Mouse (Mus musculus) limb, embryonic 14.5 days (tissue): ENCODE data around the gene Rps6kb2. TPM values are rescaled to one million over a fixed set of nuclear protein-coding genes. Genes with fewer than 3 reads are reported as not detected.

Experiments used
- ATAC-seq: fragments of 200-750 bp; cut with Nextera tagmentation; 2 replicates; pipeline ENCODE4 v1.8.0; 2017; ENCODE audit warnings: low read depth, moderate number of reproducible peaks, moderate TSS enrichment; ENCODE audit not compliant: low FRiP score
- DNase-seq: peaks from one replicate; pipeline ENCODE4 v3.0.0-alpha.2; 2015; ENCODE audit warnings: low spot score
- H3K27ac ChIP-seq: fragments of 300-500 bp; sonication (generic); replicated peaks from 2 replicates; pipeline ENCODE4 v1.5.1; 2014; ENCODE audit warnings: low read depth, mild to moderate bottlenecking, low read length, moderate library complexity, mixed read lengths
- H3K27me3 ChIP-seq: fragments of 300-500 bp; sonication (generic); 2 replicates; pipeline ENCODE4 v1.6.1; 2014; ENCODE audit warnings: low read length, mixed read lengths; ENCODE audit not compliant: control insufficient read depth, insufficient read depth
- H3K36me3 ChIP-seq: fragments of 300-500 bp; sonication (generic); 2 replicates; pipeline ENCODE4 v1.6.1; 2014; ENCODE audit warnings: mild to moderate bottlenecking, low read length, moderate library complexity, mixed read lengths; ENCODE audit not compliant: control insufficient read depth, insufficient read depth
- H3K4me1 ChIP-seq: fragments of 300-500 bp; sonication (generic); 2 replicates; pipeline ENCODE4 v1.6.1; 2014; ENCODE audit warnings: antibody characterized with exemption, low read length, mixed read lengths; ENCODE audit not compliant: control insufficient read depth, insufficient read depth
- H3K4me2 ChIP-seq: fragments of 300-500 bp; sonication (generic); replicated peaks from 2 replicates; pipeline ENCODE4 v1.6.1; 2014; ENCODE audit warnings: low read depth, mild to moderate bottlenecking, low read length, moderate library complexity; ENCODE audit not compliant: severe bottlenecking
- H3K4me3 ChIP-seq: fragments of 300-500 bp; sonication (generic); replicated peaks from 2 replicates; pipeline ENCODE4 v1.5.1; 2014; ENCODE audit warnings: low read length
- H3K9ac ChIP-seq: fragments of 300-500 bp; sonication (generic); 2 replicates; pipeline ENCODE4 v1.6.1; 2014; ENCODE audit warnings: mild to moderate bottlenecking, low read depth, low read length, moderate library complexity; ENCODE audit not compliant: severe bottlenecking
- H3K9me3 ChIP-seq: fragments of 300-500 bp; sonication (generic); 2 replicates; pipeline ENCODE4 v1.6.1; 2016; ENCODE audit warnings: low read length; ENCODE audit not compliant: control insufficient read depth
- POLR2A ChIP-seq: fragments of 200-500 bp; IDR thresholded peaks from 2 replicates; pipeline ENCODE4 v1.8.0; 2012; ENCODE audit warnings: inconsistent platforms, mild to moderate bottlenecking, moderate library complexity, borderline replicate concordance; ENCODE audit not compliant: insufficient read depth, insufficient read length; ENCODE audit errors: extremely low read depth
- WGBS: fragments of 180-500 bp; shearing (Covaris S2); extraction: QIAGEN DNeasy Blood & Tissue Kit; methylation state at CpG from one replicate; pipeline ENCODE4 v1.1.7; 2014; 5-methylcytosine and 5-hydroxymethylcytosine counted together
- polyA plus RNA-seq, 2 experiments: library from polyadenylated mRNA; depleted of rRNA in 1 of 2; stranded (reverse) in 1 of 2; unstranded in 1 of 2; fragments of >200 nt; fragmentation: Nextera tagmentation in 1 of 2; extraction: Ambion mirVana in 1 of 2; gene quantifications; 2 replicates each; pipeline versions ENCODE4 v1.2.1 to v1.2.3; 2012 to 2014

Gene Rps6kb2
- polyA plus RNA-seq, 2 experiments, result 43.0 to 76.4 TPM

- 95% methylated on average over 2 of the region's 2 CpGs for WGBS
- Histone ChIP-seq H3K4me1 (peaks cover 15% of the 10 kb centered on the region), H3K9ac (no peak overlapping the region), H3K4me2 (no peak overlapping the region), H3K27ac (no peak overlapping the region), H3K36me3 (peaks cover 55% of the 10 kb centered on the region), H3K27me3 (no peaks in the 10 kb centered on the region), H3K4me3 (no peak overlapping the region), H3K9me3 (no peaks in the 10 kb centered on the region)
- ATAC-seq (no peak), DNase-seq (no peak)
- TF ChIP-seq POLR2A, result no peak
Measured at GRCm38 (mm10) chr19:4118350-4118749, 44.8 kb downstream of the Rps6kb2 start.

DNA sequence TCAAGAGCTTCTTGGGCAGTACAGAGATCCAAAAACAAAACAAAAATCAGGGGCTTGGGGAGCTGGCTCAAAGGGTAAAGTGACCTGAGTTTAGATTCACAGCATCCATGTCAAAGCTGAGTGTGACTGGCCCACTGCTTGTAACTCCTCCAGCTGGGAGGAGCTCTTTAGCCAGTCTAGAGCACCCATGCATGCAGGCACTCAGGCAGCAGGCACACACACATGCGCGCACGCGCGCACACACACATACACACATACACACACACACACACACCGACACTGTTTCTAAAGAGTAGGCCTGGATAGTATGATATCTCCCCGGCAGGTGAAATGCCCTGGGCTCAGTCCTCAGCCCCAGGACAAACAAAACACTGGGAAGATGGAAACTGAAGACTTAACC lies 46.1 kb downstream of the Rps6kb2 start:
- peaks cover 66% of the 10 kb centered on the region for H3K36me3 ChIP-seq
- no peak overlapping the region; the same call in 1 of the 2 replicates for H3K9ac ChIP-seq
- no peaks in the 10 kb centered on the region for H3K9me3 ChIP-seq
- peaks cover 15% of the 10 kb centered on the region for H3K4me1 ChIP-seq
- H3K27me3 ChIP-seq, result no peaks in the 10 kb centered on the region
- DNase-seq (no peak), ATAC-seq (no peak)
- no peak overlapping the region for H3K4me2 ChIP-seq
- H3K27ac ChIP-seq, result no peak overlapping the region
- 98% methylated on average over 7 of the region's 7 CpGs for WGBS
- no peak for TF ChIP-seq POLR2A
- no peak overlapping the region for H3K4me3 ChIP-seq

- H3K36me3 ChIP-seq, result peaks cover 73% of the 10 kb centered on the region
- WGBS, result 82% methylated on average over 11 of the region's 11 CpGs
Measured at GRCm38 (mm10) chr19:4115816-4116215, 47.3 kb downstream of the Rps6kb2 start.

DNA sequence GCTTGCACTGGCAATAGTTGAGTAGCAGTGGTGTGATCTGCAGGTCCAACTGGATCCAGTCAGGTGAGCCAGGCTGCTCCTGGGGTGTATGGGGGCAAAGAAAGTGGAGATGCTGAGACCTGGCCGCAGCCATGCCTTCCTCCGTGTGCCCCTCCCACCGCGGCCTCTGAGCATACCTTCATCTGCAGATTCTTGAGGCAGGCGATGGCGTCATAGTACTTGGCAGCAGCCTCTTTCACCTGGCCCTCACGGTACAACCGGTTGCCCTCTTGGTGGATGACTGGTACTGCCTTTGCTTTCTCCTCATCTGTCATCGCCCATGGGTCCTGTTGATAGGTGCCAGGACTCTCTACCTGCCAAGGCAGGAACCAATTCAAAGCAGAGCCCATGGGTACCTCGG lies 48.0 kb downstream of the Rps6kb2 start:
- H3K9me3 ChIP-seq, result no peaks in the 10 kb centered on the region
- peaks cover 6% of the 10 kb centered on the region; the same call in 1 of the 2 replicates for H3K4me1 ChIP-seq
- H3K27ac ChIP-seq, result no peak overlapping the region
- H3K27me3 ChIP-seq, result no peaks in the 10 kb centered on the region
- no peak for TF ChIP-seq POLR2A
- H3K36me3 ChIP-seq, result peaks cover 73% of the 10 kb centered on the region
- WGBS, result 96% methylated on average over 10 of the region's 10 CpGs
- no peak overlapping the region for H3K4me3 ChIP-seq
- no peak for ATAC-seq
- no peak for DNase-seq
- H3K9ac ChIP-seq, result no peak overlapping the region
- H3K4me2 ChIP-seq, result no peak overlapping the region

More at GRCm38 (mm10) chr19:4115816-4116215, 47.3 kb downstream of the Rps6kb2 start:
- Histone ChIP-seq H3K27me3 (no peaks in the 10 kb centered on the region), H3K9ac (no peak overlapping the region), H3K4me3 (no peak overlapping the region), H3K4me2 (no peak overlapping the region), H3K9me3 (no peaks in the 10 kb centered on the region), H3K4me1 (peaks cover 13% of the 10 kb centered on the region), H3K27ac (no peak overlapping the region)
- TF ChIP-seq POLR2A, result no peak
- DNase-seq, result no peak
- ATAC-seq, result no peak

GRCm38 (mm10) chr19:4114551-4114950 lies 48.6 kb downstream of the Rps6kb2 start:
- H3K4me2 ChIP-seq, result no peak overlapping the region
- TF ChIP-seq POLR2A, result no peak
- peaks cover 6% of the 10 kb centered on the region; the same call in 1 of the 2 replicates for H3K4me1 ChIP-seq
- ATAC-seq, result no peak
- DNase-seq, result no peak
- H3K36me3 ChIP-seq, result peaks cover 73% of the 10 kb centered on the region
- no peak overlapping the region for H3K9ac ChIP-seq
- no peaks in the 10 kb centered on the region for H3K27me3 ChIP-seq
- H3K27ac ChIP-seq, result no peak overlapping the region
- no peaks in the 10 kb centered on the region for H3K9me3 ChIP-seq
- WGBS, result 88% methylated on average over 10 of the region's 10 CpGs
- no peak overlapping the region for H3K4me3 ChIP-seq

DNA sequence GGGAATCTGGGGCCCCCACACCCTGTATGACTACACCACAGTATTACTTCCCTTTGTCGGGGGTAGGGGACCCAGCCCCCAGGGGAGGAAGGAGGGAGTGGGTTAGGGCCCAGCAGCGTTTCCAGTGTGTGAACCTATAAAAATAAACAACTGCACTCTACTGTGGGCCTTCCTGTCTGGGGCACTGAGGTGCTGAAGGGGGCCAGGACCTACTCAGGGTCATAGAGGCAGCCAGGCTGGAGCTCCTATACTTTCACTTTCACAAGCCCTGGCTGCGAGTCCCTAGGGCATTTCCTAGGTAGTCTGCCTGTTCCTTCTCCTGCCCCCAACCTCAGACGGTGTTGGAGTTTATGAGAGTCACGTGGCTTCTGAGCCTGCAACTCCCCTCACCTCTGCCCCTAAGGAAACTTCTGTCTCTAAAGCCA lies 49.3 kb downstream of the Rps6kb2 start:
- no peaks in the 10 kb centered on the region for H3K27me3 ChIP-seq
- peaks cover 6% of the 10 kb centered on the region; the same call in 1 of the 2 replicates for H3K4me1 ChIP-seq
- ATAC-seq (no peak), DNase-seq (no peak)
- no peaks in the 10 kb centered on the region for H3K9me3 ChIP-seq
- 27% methylated on average over 5 of the region's 5 CpGs for WGBS
- H3K4me3 ChIP-seq, result no peak overlapping the region
- no peak overlapping the region for H3K9ac ChIP-seq
- H3K27ac ChIP-seq, result 0 out of 2 replicates have a peak overlapping the region, but pooled peaks have one; percentile 19
- no peak overlapping the region for H3K4me2 ChIP-seq
- peaks cover 71% of the 10 kb centered on the region for H3K36me3 ChIP-seq
- no peak for TF ChIP-seq POLR2A
